Mouse (Mus musculus) liver, embryonic 12.5 days (tissue): Measurements from ENCODE around the gene Smim22. TPM values are rescaled to one million over a fixed set of nuclear protein-coding genes. Genes with fewer than 3 reads are reported as not detected.

Experiments used
- ATAC-seq: fragments of 200-750 bp; cut with Nextera tagmentation; 2 replicates; pipeline ENCODE4 v1.8.0; 2017; ENCODE audit warnings: moderate number of reproducible peaks, mild to moderate bottlenecking, moderate library complexity
- H3K27ac ChIP-seq: fragments of 300-500 bp; sonication (generic); 2 replicates; pipeline ENCODE4 v1.5.1; 2016; ENCODE audit warnings: mild to moderate bottlenecking
- H3K27me3 ChIP-seq: fragments of 300-500 bp; sonication (generic); replicated peaks from 2 replicates; pipeline ENCODE4 v1.6.1; 2016; ENCODE audit warnings: mild to moderate bottlenecking, moderate library complexity
- H3K36me3 ChIP-seq: fragments of 300-500 bp; sonication (generic); 2 replicates; pipeline ENCODE4 v1.6.1; 2016; ENCODE audit warnings: mild to moderate bottlenecking, moderate library complexity
- H3K4me1 ChIP-seq: fragments of 300-500 bp; sonication (generic); 2 replicates; pipeline ENCODE4 v1.6.1; 2016
- H3K4me2 ChIP-seq: fragments of 300-500 bp; sonication (generic); 2 replicates; pipeline ENCODE4 v1.6.1; 2016; ENCODE audit warnings: mild to moderate bottlenecking, moderate library complexity
- H3K4me3 ChIP-seq: fragments of 300-500 bp; sonication (generic); 2 replicates; pipeline ENCODE4 v1.5.1; 2016; ENCODE audit warnings: mild to moderate bottlenecking, moderate library complexity
- H3K9ac ChIP-seq: fragments of 300-500 bp; sonication (generic); 2 replicates; pipeline ENCODE4 v1.6.1; 2016; ENCODE audit warnings: mild to moderate bottlenecking, moderate library complexity
- H3K9me3 ChIP-seq: fragments of 300-500 bp; sonication (generic); replicated peaks from 2 replicates; pipeline ENCODE4 v1.6.1; 2016; ENCODE audit warnings: mild to moderate bottlenecking, moderate library complexity
- WGBS: fragments of 180-500 bp; shearing (Covaris S2); methylation state at CpG from one replicate; pipeline ENCODE4 v1.1.7; 2016; ENCODE audit not compliant: insufficient replicate concordance; 5-methylcytosine and 5-hydroxymethylcytosine counted together
- polyA plus RNA-seq: library from polyadenylated mRNA; unstranded; fragments of >200 nt; fragmentation: Nextera tagmentation; extraction: Ambion mirVana; gene quantifications from 2 replicates; pipeline ENCODE4 v1.2.1, GENCODE M21; 2016

Gene Smim22
- polyA plus RNA-seq, 1 experiment from 2014 or later: 6.9 TPM

- Histone ChIP-seq H3K4me3 (peak overlapping the region; percentile 99), H3K36me3 (peaks cover 47% of the 10 kb centered on the region), H3K4me1 (peaks cover 36% of the 10 kb centered on the region), H3K9ac (peak overlapping the region; percentile 96), H3K9me3 (no peaks in the 10 kb centered on the region), H3K4me2 (peak overlapping the region; percentile 92), H3K27ac (peak overlapping the region; percentile 96), H3K27me3 (no peaks in the 10 kb centered on the region)
- ATAC-seq: peak; percentile 73
- under 1% methylated on average over 76 of the region's 78 CpGs for WGBS
Observed at GRCm38 (mm10) chr16:5050251-5051110, 43.4 kb downstream of the Smim22 start.

Other genes starting within 250 kb of the Smim22 start
- 24.9 and 25.7 TPM in 2 replicates for gene Cdip1, start 217.0 kb upstream of the Smim22 start, polyA plus RNA-seq
- gene 4930562C15Rik, start 171.9 kb upstream of the Smim22 start, polyA plus RNA-seq: 0.13 and 0.16 TPM in 2 replicates
- 14.7 and 16.8 TPM in 2 replicates for gene Ubald1, start 127.0 kb upstream of the Smim22 start, polyA plus RNA-seq
- 29.8 and 31.1 TPM in 2 replicates for gene Mgrn1, start 121.0 kb upstream of the Smim22 start, polyA plus RNA-seq
- gene Nudt16l1, start 68.5 kb upstream of the Smim22 start, polyA plus RNA-seq: 61.2 and 62.7 TPM in 2 replicates
- gene Anks3, start 43.1 kb upstream of the Smim22 start, polyA plus RNA-seq: 16.8 and 19.7 TPM in 2 replicates
- 0.11 TPM in 1 of 2 replicates, not detected in the other for gene Sept12, start 9.4 kb upstream of the Smim22 start, polyA plus RNA-seq
- 42.3 and 43.2 TPM in 2 replicates for gene Rogdi, start 6.3 kb downstream of the Smim22 start, polyA plus RNA-seq
- gene Glyr1, start 42.6 kb downstream of the Smim22 start, polyA plus RNA-seq: 67.7 and 69.6 TPM in 2 replicates
- gene Ubn1, start 42.8 kb downstream of the Smim22 start, polyA plus RNA-seq: 13.8 and 15.2 TPM in 2 replicates
- 0.32 and 0.35 TPM in 2 replicates for gene Ppl, start 125.1 kb downstream of the Smim22 start, polyA plus RNA-seq
- not detected in 2 replicates for gene Sec14l5, start 139.8 kb downstream of the Smim22 start, polyA plus RNA-seq
- 19.3 and 19.4 TPM in 2 replicates for gene Nagpa, start 196.7 kb downstream of the Smim22 start, polyA plus RNA-seq
- 0.43 and 0.57 TPM in 2 replicates for gene AU021092, start 215.0 kb downstream of the Smim22 start, polyA plus RNA-seq
- 17.3 and 18.5 TPM in 2 replicates for gene Alg1, start 226.3 kb downstream of the Smim22 start, polyA plus RNA-seq
- gene Eef2kmt, start 248.7 kb downstream of the Smim22 start, polyA plus RNA-seq: 16.1 and 16.5 TPM in 2 replicates